Mouse (Mus musculus): ENCODE data around the gene Col26a1.

DNA sequence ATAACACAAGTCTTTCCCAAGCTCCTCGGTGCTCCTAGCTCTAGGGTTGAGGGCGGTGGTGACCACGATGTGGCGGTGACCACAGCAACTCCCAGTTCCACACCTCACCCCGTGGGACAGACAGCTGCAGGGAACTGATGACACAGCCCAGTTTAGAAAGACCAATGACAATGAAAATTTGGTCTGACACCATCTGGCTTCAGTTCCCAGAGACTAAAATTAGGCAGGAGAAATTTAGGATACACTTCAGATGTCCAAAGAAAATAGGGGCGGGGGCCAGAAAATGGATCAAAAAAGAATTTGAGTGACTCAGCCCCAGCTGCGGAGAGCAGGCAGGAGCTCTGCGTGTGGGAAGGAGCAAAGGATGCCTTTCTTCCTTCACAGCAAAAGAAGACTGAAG, 98.5 kb downstream of the Col26a1 start:
- TF ChIP-seq CTCF (conservative IDR thresholded peaks at IDR 0.05; ENCODE audit: low read length): no peak
- TF ChIP-seq POU5F1 (IDR thresholded peaks at IDR 0.05; ENCODE audit: borderline replicate concordance, low read length): no peak
- TF ChIP-seq NANOG (IDR thresholded peaks at IDR 0.05; ENCODE audit: borderline replicate concordance, low read length): no peak

Data from E14TG2a.4 (cell line).